In genomic region chr2:36276454-36276853, GRCm38 (mm10) we compare ENCODE assay signal across 8 mouse cellular contexts. TPM values are rescaled to one million over a fixed set of nuclear protein-coding genes. Genes with fewer than 3 reads are reported as not detected.
DNase-seq lines count a peak whose midpoint lies in the region; ATAC-seq and TF ChIP-seq lines count a peak whose summit lies in the region.

No protein-coding gene starts in this region.

- no peaks in the 10 kb centered on the region for H3K4me1 ChIP-seq in MEL (ENCODE audit: control insufficient read depth in 1 of 2, insufficient read depth in 2 of 2, low read length in 2 of 2)
- H3K4me1 ChIP-seq in lung, adult 2 months (ENCODE audit: control insufficient read depth, insufficient read depth, low read length) = peaks cover 9% of the 10 kb centered on the region

- H3K79me2 ChIP-seq in MEL (ENCODE audit: control insufficient read depth, insufficient read depth, low read length, poor library complexity) = no peaks in the 10 kb centered on the region

- TF ChIP-seq EP300 in MEL (IDR thresholded peaks at IDR 0.05; ENCODE audit: low read depth in 1 of 2, low read length in 2 of 2) = no peak

- WGBS in lung, adult 2 months = 19% methylated on average over 4 of the region's 4 CpGs

- intact Hi-C loops in gastrocnemius, postnatal 14 days (cut with DNase I; ENCODE audit: low total_unique reads) = loop anchor here (10.0 kb wide), 1 partner anchor 62 kb away; no protein-coding TSS in a partner anchor

- no peak overlapping the region for H3K9ac ChIP-seq in MEL (ENCODE audit: control insufficient read depth, low read depth, low read length, poor library complexity, severe bottlenecking)

- peak; percentile 58 to 95 (median 72) for TF ChIP-seq CTCF in MEL (IDR thresholded peaks at IDR 0.05 in 2 of 3, conservative IDR thresholded peaks at IDR 0.05 in 1 of 3; ENCODE audit: control insufficient read depth in 1 of 3, insufficient read depth in 1 of 3, low read depth in 2 of 3, low read length in 3 of 3, poor library complexity in 1 of 3, severe bottlenecking in 1 of 3)
- peak; percentile 41 for TF ChIP-seq CTCF in lung, adult 2 months (IDR thresholded peaks at IDR 0.05; ENCODE audit: insufficient read depth, low read length)

- DNase-seq in A20 (ENCODE audit: low read depth, low spot score) (peak; percentile 65), MEL (ENCODE audit: low read depth, low spot score) (peak; percentile 84)
- DNase-seq in cerebellum, adult 8-10 months = peak; percentile 57
- DNase-seq in gastrocnemius, postnatal 14 days = peak; percentile 29
- DNase-seq in kidney, postnatal 4 days = peak; percentile 64 to 71
- DNase-seq in lung, adult 2 months = peak; percentile 57
- DNase-seq in ovary, postnatal 14 days (ENCODE audit: low spot score) = peak; percentile 67

- H3K27me3 ChIP-seq in MEL (ENCODE audit: control insufficient read depth in 1 of 2, insufficient read depth in 2 of 2, low read length in 2 of 2) = no peaks in the 10 kb centered on the region; a peak in 1 of 4 replicates

- H3K9me3 ChIP-seq in MEL (replicated peaks; ENCODE audit: insufficient read depth, low read length) = no peaks in the 10 kb centered on the region

- TF ChIP-seq POLR2A in MEL (IDR thresholded peaks at IDR 0.05; ENCODE audit: control insufficient read depth in 1 of 2, insufficient read depth in 1 of 2, low read depth in 1 of 2, low read length in 2 of 2, poor library complexity in 1 of 2) = no peak
- no peak for TF ChIP-seq POLR2A in lung, adult 2 months (IDR thresholded peaks at IDR 0.05; ENCODE audit: borderline replicate concordance, extremely low read depth, low read depth, low read length)

- H3K36me3 ChIP-seq in MEL (ENCODE audit: control insufficient read depth in 1 of 2, insufficient read depth in 2 of 2, low read length in 2 of 2) = peaks cover 0 to 2% of the 10 kb centered on the region in 2 experiments; a peak in 1 of 4 replicates

- no peak overlapping the region for H3K27ac ChIP-seq in MEL (ENCODE audit: control insufficient read depth, low read depth, low read length)

- no peak for ATAC-seq in erythroblast, adult 5-6 weeks (replicated peaks; ENCODE audit: low FRiP score, poor library complexity, severe bottlenecking)

- no peak overlapping the region for H3K4me3 ChIP-seq in MEL (ENCODE audit: control insufficient read depth in 1 of 2, insufficient read depth in 1 of 2, low read depth in 2 of 2, low read length in 2 of 2)
- H3K4me3 ChIP-seq in lung, adult 2 months (replicated peaks; ENCODE audit: extremely low read depth, low read depth, low read length) = no peak overlapping the region

- peak; percentile 89 for TF ChIP-seq RAD21 in MEL (IDR thresholded peaks at IDR 0.05; ENCODE audit: low read depth, low read length)

TF ChIP-seq in MEL, 35 proteins besides CTCF, POLR2A, EP300 and RAD21:
- peak; percentile 86 for TF ChIP-seq SMC3 (IDR thresholded peaks at IDR 0.05; ENCODE audit: low read depth, low read length)
- 0 out of 2 replicates have a peak, but pooled peaks have one; percentile 29 for TF ChIP-seq ZNF384 (IDR thresholded peaks at IDR 0.05; ENCODE audit: low read depth, low read length)
- no peak for TF ChIP-seq UBTF (IDR thresholded peaks at IDR 0.05; ENCODE audit: borderline replicate concordance, insufficient read depth, low read depth, low read length)
- peak; percentile 79 for TF ChIP-seq ZC3H11A (IDR thresholded peaks at IDR 0.05; ENCODE audit: low read depth, low read length)

RNA-seq across cellular contexts. Expression of gene Ptgs1, which starts 46.2 kb away (rescaled TPM):
- total RNA-seq in MEL (2012; rRNA removed) = 2.6 and 3.9 TPM in 2 replicates
- 10 to 100 TPM in 1 of 2 experiments, not detected in 1; 20.0 TPM for polyA plus RNA-seq in MEL (2012; ENCODE audit: insufficient read depth in 1 of 2, insufficient read length in 2 of 2, low read depth in 1 of 2, low replicate concordance in 2 of 2, missing spikeins in 1 of 2)
- total RNA-seq in gastrocnemius, postnatal 14 days (2021) = 1 to 10 TPM; 3.9 to 5.4 TPM
- polyA plus RNA-seq in lung, adult 2 months (2012; rRNA removed) = 58.4 and 66.1 TPM in 2 replicates
- total RNA-seq in erythroblast, adult 5-6 weeks (2015; ENCODE audit: low replicate concordance) = 15.0 and 19.6 TPM in 2 replicates
- total RNA-seq in erythroblast, adult 5-6 weeks (2017; ENCODE audit: low replicate concordance) = 12.1 and 13.6 TPM in 2 replicates

Comparison
In these comparisons a context has a peak if more than half of its experiments do, and no peak if none do; other contexts are left out.
1. DNase-seq: peak in every context shown above with its lines; median percentile 84 in MEL; 68 in kidney, postnatal 4 days; 67 in ovary, postnatal 14 days; 65 in A20; 57 in cerebellum, adult 8-10 months; 57 in lung, adult 2 months; 29 in gastrocnemius, postnatal 14 days.